Mouse (Mus musculus) MEL (cell line): ENCODE measurements around the gene Gapdh.

ENCODE experiments used
- CTCF ChIP-seq, 3 experiments: IDR thresholded peaks in 2 of 3; conservative IDR thresholded peaks in 1 of 3; 2 replicates each; pipeline ENCODE4 v1.5.1; 2011 to 2012; ENCODE audit warnings: low read length in 3 of 3, low read depth in 2 of 3, mild to moderate bottlenecking in 2 of 3, improper control_type of control experiment in 1 of 3, inconsistent platforms in 1 of 3, mixed read lengths in 1 of 3, moderate library complexity in 1 of 3; ENCODE audit not compliant: control insufficient read depth in 1 of 3, insufficient read depth in 1 of 3, poor library complexity in 1 of 3, severe bottlenecking in 1 of 3
- MXI1 ChIP-seq: IDR thresholded peaks from 2 replicates; pipeline ENCODE4 v1.6.1; 2011; ENCODE audit warnings: mild to moderate bottlenecking, low read depth, low read length, improper control_type of control experiment
- UBTF ChIP-seq: IDR thresholded peaks from 2 replicates; pipeline ENCODE4 v1.6.1; 2012; ENCODE audit warnings: low read depth, mild to moderate bottlenecking, inconsistent platforms, low read length, improper control_type of control experiment, moderate library complexity, borderline replicate concordance; ENCODE audit not compliant: insufficient read depth
- ZKSCAN1 ChIP-seq: IDR thresholded peaks from 2 replicates; pipeline ENCODE4 v1.6.1; 2012; ENCODE audit warnings: low read depth, mild to moderate bottlenecking, inconsistent platforms, low read length, improper control_type of control experiment, moderate library complexity

GRCm38 (mm10) chr6:125153682-125154081 lies 12.6 kb downstream of the Gapdh start:
- no peak for TF ChIP-seq ZKSCAN1
- TF ChIP-seq MXI1 = peak; percentile 91
- TF ChIP-seq CTCF (IDR thresholded peaks at IDR 0.05 in 2 of 3, conservative IDR thresholded peaks at IDR 0.05 in 1 of 3; ENCODE audit: control insufficient read depth in 1 of 3, insufficient read depth in 1 of 3, low read depth in 2 of 3, low read length in 3 of 3, poor library complexity in 1 of 3, severe bottlenecking in 1 of 3) = no peak
- no peak for TF ChIP-seq UBTF
